Mouse (Mus musculus) lung, postnatal 0 days (tissue): Measurements from ENCODE around the gene Fhit.

Experiments used
- CTCF ChIP-seq: IDR thresholded peaks from 2 replicates; pipeline ENCODE4 v1.5.1; 2016; ENCODE audit warnings: antibody characterized with exemption, mild to moderate bottlenecking
- EP300 ChIP-seq: IDR thresholded peaks from 2 replicates; pipeline ENCODE4 v1.6.1; 2016; ENCODE audit warnings: antibody characterized with exemption, mild to moderate bottlenecking, control low read depth

DNA sequence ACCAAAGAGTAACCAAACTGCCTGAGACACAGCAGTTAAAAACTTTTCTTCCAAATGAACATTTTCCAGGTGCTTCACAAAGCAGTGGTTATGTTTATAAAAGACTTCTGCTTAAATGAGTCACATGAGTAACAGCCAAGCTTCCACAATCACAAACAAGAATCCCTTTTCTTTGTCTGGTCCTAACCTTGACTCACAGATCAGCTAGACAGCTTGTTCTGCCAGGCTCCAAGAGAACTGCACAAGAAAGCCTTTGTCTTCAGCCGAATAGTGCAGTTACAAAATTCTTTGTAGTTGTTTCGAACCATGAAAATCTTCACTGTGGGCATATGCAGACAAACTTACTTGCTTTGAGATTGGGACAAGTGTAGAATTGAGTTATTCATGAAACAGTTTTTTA is 1201.4 kb downstream of the Fhit start:
- TF ChIP-seq EP300 (no peak), CTCF (no peak)
